8 mouse cellular contexts compared by ENCODE assay signal in the genomic region with DNA sequence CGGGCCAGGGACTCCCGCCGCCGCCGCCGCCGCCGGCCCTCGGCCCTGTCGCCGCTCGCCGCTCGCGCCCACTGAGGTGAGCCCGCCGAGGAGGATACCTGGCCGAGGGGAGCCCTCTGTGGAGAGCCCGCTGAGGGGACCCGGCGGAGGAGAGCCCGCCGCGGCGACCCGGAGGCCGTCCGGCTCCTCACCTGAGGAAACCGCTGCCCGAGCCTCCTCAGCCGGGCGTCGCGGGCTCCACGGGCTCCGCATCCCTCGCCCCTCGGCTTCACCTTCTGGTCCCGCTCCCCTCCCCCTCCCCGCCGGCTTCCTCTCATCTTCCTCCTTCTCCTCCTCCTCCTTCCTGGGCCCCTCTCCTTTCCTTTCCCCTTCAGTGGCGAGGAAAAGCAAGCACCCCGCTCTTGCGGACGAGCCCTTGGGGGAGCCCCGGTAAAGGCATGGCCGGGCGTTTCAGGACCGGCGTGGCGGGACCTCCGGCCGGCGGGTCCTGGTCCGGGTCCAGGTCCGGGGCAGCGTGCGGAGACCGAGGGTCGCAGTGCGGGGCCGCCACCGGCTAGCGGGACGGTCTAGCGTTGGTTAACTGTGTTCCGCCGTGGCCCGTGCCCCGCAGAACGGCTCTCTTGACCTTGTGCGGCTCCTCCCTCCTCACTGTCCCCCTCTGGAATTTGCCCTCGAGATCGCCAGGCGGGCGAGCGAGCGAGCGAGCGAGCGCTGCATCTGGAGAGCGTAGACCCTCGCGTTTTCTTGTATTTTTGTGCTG. TPM values are rescaled to one million over a fixed set of nuclear protein-coding genes. Genes with fewer than 3 reads are reported as not detected.
A peak's percentile ranks its signal among the peaks of the same experiment; 100 is the strongest.
DNase-seq lines count a peak whose midpoint lies in the region; TF ChIP-seq lines count a peak whose summit lies in the region.

No protein-coding gene starts in this region.

- H3K9me3 ChIP-seq in ES-E14 (ENCODE audit: control insufficient read depth, insufficient read depth, low read depth, low read length): no peaks in the 10 kb centered on the region
- H3K9me3 ChIP-seq in forebrain, embryonic 10.5 days: no peaks in the 10 kb centered on the region

- in situ Hi-C loops in ES-E14 (cut with MboI; ENCODE audit: low sequenced_read_pairs in 2 of 2, unreplicated experiment in 2 of 2): no loop called here

- peaks cover 18% of the 10 kb centered on the region for H3K27me3 ChIP-seq in forebrain, embryonic 10.5 days (ENCODE audit: poor library complexity, severe bottlenecking)

- no peak overlapping the region for H3K27ac ChIP-seq in ES-E14 (ENCODE audit: insufficient read depth, low read depth, low read length, poor library complexity, severe bottlenecking)
- H3K27ac ChIP-seq in forebrain, embryonic 10.5 days: peak overlapping the region; percentile 97

- 0 out of 4 replicates have a peak, but pooled peaks cover 0 to 2% of the 10 kb centered on the region in 2 experiments for H3K4me1 ChIP-seq in ES-E14 (ENCODE audit: control insufficient read depth in 2 of 2, insufficient read depth in 2 of 2, low read length in 2 of 2, poor library complexity in 1 of 2)
- peaks cover 42% of the 10 kb centered on the region for H3K4me1 ChIP-seq in forebrain, embryonic 10.5 days

- no peak for DNase-seq in ES-E14 (ENCODE audit: low read depth, low spot score)
- DNase-seq in adrenal gland, postnatal 4 days (ENCODE audit: low spot score in 2 of 2): peak; percentile 13 to 15
- DNase-seq in forebrain, embryonic 10.5 days (ENCODE audit: extremely low spot score, low spot score): peak; percentile 67
- peak; percentile 56 for DNase-seq in heart, postnatal 4 days
- peak; percentile 13 for DNase-seq in layer of hippocampus, adult 9-11 months
- DNase-seq in lung, postnatal 36 days: peak; percentile 40
- DNase-seq in retina, postnatal 1 day: peak; percentile 67
- no peak for DNase-seq in c-Kit-positive CD71-positive TER-119-positive erythroid progenitor cells, embryonic 14.5 days (ENCODE audit: low spot score)

- WGBS in forebrain, embryonic 10.5 days: under 1% methylated on average over 75 of the region's 84 CpGs

- H3K9ac ChIP-seq in ES-E14 (ENCODE audit: insufficient read depth, low read depth, low read length, poor library complexity, severe bottlenecking): peak overlapping the region; percentile 92

- H3K36me3 ChIP-seq in ES-E14 (ENCODE audit: control insufficient read depth, insufficient read depth, low read length, poor library complexity, severe bottlenecking): no peaks in the 10 kb centered on the region; the same call in 1 of the 2 replicates
- H3K36me3 ChIP-seq in forebrain, embryonic 10.5 days (replicated peaks): peaks cover 29% of the 10 kb centered on the region

- peak overlapping the region; percentile 91 to 95 for H3K4me3 ChIP-seq in ES-E14 (ENCODE audit: insufficient read depth in 1 of 2, low read depth in 1 of 2, low read length in 2 of 2, poor library complexity in 1 of 2, severe bottlenecking in 1 of 2)
- peak overlapping the region; percentile 94 for H3K4me3 ChIP-seq in forebrain, embryonic 10.5 days

TF ChIP-seq in ES-E14, 5 proteins besides CTCF, POLR2A, EP300 and RAD21:
- TF ChIP-seq ZNF384 (IDR thresholded peaks at IDR 0.05; ENCODE audit: low read depth, low read length) (no peak), MAFK (IDR thresholded peaks at IDR 0.05; ENCODE audit: insufficient read depth, low read depth, low read length) (no peak), HCFC1 (IDR thresholded peaks at IDR 0.05; ENCODE audit: borderline replicate concordance, insufficient read depth, low read length) (no peak), ZC3H11A (IDR thresholded peaks at IDR 0.05; ENCODE audit: borderline replicate concordance, low read depth, low read length) (no peak), CHD2 (IDR thresholded peaks at IDR 0.05; ENCODE audit: low read depth, low read length) (no peak)

RNA-seq across cellular contexts. Expression of a gene that starts 1.1 kb away (rescaled TPM):
- 18.5 and 20.7 TPM in 2 replicates for total RNA-seq in ES-E14 (2012; rRNA removed)
- total RNA-seq in adrenal gland, postnatal 4 days (2021): 10 to 100 TPM; 56.0 to 70.3 TPM
- polyA plus RNA-seq in forebrain, embryonic 10.5 days (2016; fragmentation: Nextera tagmentation; extraction: Ambion mirVana): 20.9 and 21.4 TPM in 2 replicates
- total RNA-seq in heart, postnatal 4 days (2021): 100 to 1,000 TPM in 1 of 2 experiments, 10 to 100 TPM in 1; 89.3 to 101 TPM

Comparison
In these comparisons a context has a peak if more than half of its experiments do, and no peak if none do; other contexts are left out.
1. DNase-seq: peak in adrenal gland, postnatal 4 days (2 of 2), forebrain, embryonic 10.5 days (single experiment), heart, postnatal 4 days (single experiment), layer of hippocampus, adult 9-11 months (single experiment), lung, postnatal 36 days (single experiment) and retina, postnatal 1 day (single experiment); none in ES-E14 (single experiment) and c-Kit-positive CD71-positive TER-119-positive erythroid progenitor cells, embryonic 14.5 days (single experiment).